Comparison of ENCODE assay signal across 8 mouse cellular contexts in the genomic region with DNA sequence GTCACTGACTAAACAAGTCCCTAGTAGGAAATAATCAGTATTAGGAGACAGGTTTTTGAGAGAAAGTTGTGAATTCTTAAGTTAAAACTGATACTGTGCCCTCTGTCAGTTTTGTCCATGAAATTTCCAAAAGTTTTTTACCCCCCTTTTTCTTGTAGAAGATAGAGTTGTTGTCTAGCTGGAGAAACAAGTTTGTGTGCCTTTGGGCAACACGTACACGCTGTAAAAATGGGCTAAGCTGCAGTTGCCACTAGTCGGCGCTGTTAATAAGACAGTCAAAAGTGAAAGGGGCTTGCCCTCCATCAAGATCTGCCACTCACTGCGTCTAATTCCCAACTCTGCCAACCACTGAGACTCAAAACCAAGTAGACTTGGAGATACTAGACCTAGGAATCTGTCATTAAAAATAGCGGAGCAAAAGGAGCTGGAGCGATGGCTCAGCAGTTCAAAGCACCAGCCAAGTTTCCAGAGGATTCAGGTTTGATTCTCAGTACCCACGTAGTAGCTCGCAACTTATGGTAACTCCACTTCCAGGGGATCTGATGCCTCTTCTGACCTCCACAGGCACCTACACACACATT. TPM values are rescaled to one million over a fixed set of nuclear protein-coding genes. Genes with fewer than 3 reads are reported as not detected.
DNase-seq lines count a peak whose midpoint lies in the region; TF ChIP-seq lines count a peak whose summit lies in the region.

No protein-coding gene starts in this region.

- peaks cover 25% of the 10 kb centered on the region for H3K79me2 ChIP-seq in macrophage (ENCODE audit: inconsistent target)

- WGBS in macrophage (ENCODE audit: missing documents) = 16% methylated on average over 9 of the region's 9 CpGs

- H3K36me3 ChIP-seq in macrophage (ENCODE audit: inconsistent target) = peaks cover 5% of the 10 kb centered on the region; the same call in 1 of the 2 replicates

- TF ChIP-seq CTCF in left cerebral cortex, adult 2 months (IDR thresholded peaks at IDR 0.05) = peak; percentile 80

- no peak overlapping the region for H3K27ac ChIP-seq in left cerebral cortex, adult 2 months
- peak overlapping the region; percentile 90 for H3K27ac ChIP-seq in macrophage

- intact Hi-C loops in left cerebral cortex, adult 2 months (cut with DNase I) = no loop called here

- peak overlapping the region; percentile 74; the same call in 1 of the 2 replicates for H3K4me3 ChIP-seq in left cerebral cortex, adult 2 months
- H3K4me3 ChIP-seq in macrophage (ENCODE audit: inconsistent target) = peak overlapping the region; percentile 79

- DNase-seq in ZHBTc4 (ENCODE audit: low read depth, low spot score) = peak; percentile 93
- peak; percentile 61 to 74 for DNase-seq in cerebellum, postnatal 4 days (ENCODE audit: low spot score in 2 of 2)
- peak; percentile 56 to 63 for DNase-seq in gastrocnemius, adult 8-10 months (ENCODE audit: low spot score in 2 of 2)
- DNase-seq in hindlimb bud, embryonic 11.5 days (ENCODE audit: extremely low spot score, low read depth, low spot score) = peak; percentile 93
- peak; percentile 63 to 67 for DNase-seq in left cerebral cortex, adult 2 months (ENCODE audit: extremely low spot score in 1 of 2, low spot score in 2 of 2)
- DNase-seq in right cerebral cortex, adult 18-20 months = peak; percentile 63
- peak; percentile 85 for DNase-seq in urinary bladder, postnatal 14 days (ENCODE audit: low spot score)

RNA-seq across cellular contexts. Expression of a gene that starts 1.2 kb away (rescaled TPM):
- total RNA-seq in gastrocnemius, adult 8-10 months (2022) = 1 to 10 TPM; 2.1 to 2.8 (median 2.5) TPM
- 1 to 10 TPM; 3.6 to 4.6 TPM for total RNA-seq in left cerebral cortex, adult 2 months (2021)
- total RNA-seq in macrophage (2018; cell fraction: chromatin; rRNA removed) = 10 to 100 TPM in 2 of 26 experiments, 1 to 10 TPM in 24; 3.2 to 11.9 (median 5.9) TPM
- total RNA-seq in macrophage (2018; cell fraction: cytosol; rRNA removed) = 1 to 10 TPM; 2.2 to 6.5 (median 4.1) TPM
- 10 to 100 TPM in 6 of 26 experiments, 1 to 10 TPM in 20; 2.1 to 14.1 (median 6.9) TPM for total RNA-seq in macrophage (2018; cell fraction: nucleus; rRNA removed)
- polyA plus RNA-seq in macrophage (2018) = 3.9 to 6.6 TPM (median 5.2 TPM) in 3 replicates

RNA-seq across cellular contexts. Expression of a gene that starts 22.8 kb away (rescaled TPM):
- total RNA-seq in gastrocnemius, adult 8-10 months (2022) = not detected
- not detected for total RNA-seq in left cerebral cortex, adult 2 months (2021)
- not detected for total RNA-seq in macrophage (2018; cell fraction: chromatin; rRNA removed)
- total RNA-seq in macrophage (2018; cell fraction: cytosol; rRNA removed) = not detected
- total RNA-seq in macrophage (2018; cell fraction: nucleus; rRNA removed) = not detected
- not detected in 3 replicates for polyA plus RNA-seq in macrophage (2018)

RNA-seq across cellular contexts. Expression of a gene that starts 47.1 kb away (rescaled TPM):
- total RNA-seq in gastrocnemius, adult 8-10 months (2022) = not detected
- total RNA-seq in left cerebral cortex, adult 2 months (2021) = not detected
- total RNA-seq in macrophage (2018; cell fraction: chromatin; rRNA removed) = not detected
- not detected for total RNA-seq in macrophage (2018; cell fraction: cytosol; rRNA removed)
- not detected for total RNA-seq in macrophage (2018; cell fraction: nucleus; rRNA removed)
- polyA plus RNA-seq in macrophage (2018) = not detected in 3 replicates
